Mouse (Mus musculus) brain, embryonic 14.5 days (tissue): ENCODE results near the gene Stk38. TPM values are rescaled to one million over a fixed set of nuclear protein-coding genes. Genes with fewer than 3 reads are reported as not detected.
A peak's percentile ranks its signal among the peaks of the same experiment; 100 is the strongest.
"Not testable (repeated sequence)": the region's sequence is repeated elsewhere in the genome, so short reads cannot be mapped to it uniquely, and the experiment has no call there.

ENCODE experiments used
- DNase-seq: peaks from one replicate; pipeline ENCODE4 v3.0.0-alpha.2; 2011; ENCODE audit warnings: low read depth
- CTCF ChIP-seq: fragments of 200-500 bp; IDR thresholded peaks from 2 replicates; pipeline ENCODE4 v1.5.1; 2012; ENCODE audit warnings: inconsistent platforms, mild to moderate bottlenecking, moderate library complexity, borderline replicate concordance; ENCODE audit not compliant: insufficient read depth, insufficient read length; ENCODE audit errors: extremely low read depth
- POLR2A ChIP-seq: fragments of 200-500 bp; IDR thresholded peaks from 2 replicates; pipeline ENCODE4 v1.6.1; 2012; ENCODE audit warnings: mild to moderate bottlenecking, inconsistent platforms, borderline replicate concordance; ENCODE audit not compliant: poor library complexity, insufficient read depth, insufficient read length, severe bottlenecking; ENCODE audit errors: extremely low read depth
- polyA plus RNA-seq: library from polyadenylated mRNA; depleted of rRNA; stranded (reverse); fragments of >200 nt; gene quantifications from 2 replicates; pipeline ENCODE4 v1.2.3, GENCODE M21; 2012

Stk38 gene
- polyA plus RNA-seq, 1 experiment: 125 TPM

GRCm38 (mm10) chr17:29034264-29034663 lies 26.5 kb upstream of the Stk38 start:
- TF ChIP-seq CTCF (no peak), POLR2A (no peak)
- DNase-seq: no peak

- TF ChIP-seq POLR2A (no peak), CTCF (no peak)
- DNase-seq: no peak
Observed at GRCm38 (mm10) chr17:29033569-29034061, 25.8 kb upstream of the Stk38 start.

- TF ChIP-seq CTCF: no peak
- TF ChIP-seq POLR2A: peak; percentile 97
- DNase-seq: peak; percentile 100
Observed at GRCm38 (mm10) chr17:29032274-29033069, 24.7 kb upstream of the Stk38 start, which contains the start of gene Srsf3. TSS of gene Srsf3 (plus strand) at chr17:29032628.

- no peak for TF ChIP-seq CTCF
- DNase-seq: peak; percentile 69
Observed at GRCm38 (mm10) chr17:29031771-29032273, 24.0 kb upstream of the Stk38 start.

GRCm38 (mm10) chr17:29031085-29031711 lies 23.4 kb upstream of the Stk38 start:
- DNase-seq: not testable (repeated sequence)

- no peak for TF ChIP-seq POLR2A
- TF ChIP-seq CTCF: no peak
- DNase-seq: no peak
Observed at GRCm38 (mm10) chr17:29030321-29031034, 22.7 kb upstream of the Stk38 start.

- no peak for DNase-seq
- TF ChIP-seq POLR2A: no peak
- no peak for TF ChIP-seq CTCF
Observed at GRCm38 (mm10) chr17:29026652-29027356, 19.0 kb upstream of the Stk38 start.

GRCm38 (mm10) chr17:29024896-29025565 lies 17.2 kb upstream of the Stk38 start:
- peak; percentile 51 for DNase-seq
- TF ChIP-seq POLR2A (no peak), CTCF (no peak)

- TF ChIP-seq POLR2A (no peak), CTCF (no peak)
- DNase-seq: no peak
Observed at GRCm38 (mm10) chr17:29024047-29024892, 16.5 kb upstream of the Stk38 start.

- no peak for DNase-seq
- no peak for TF ChIP-seq POLR2A
- no peak for TF ChIP-seq CTCF
Observed at GRCm38 (mm10) chr17:29023346-29023745, 15.6 kb upstream of the Stk38 start.
